Mouse (Mus musculus) embryonic fibroblast, embryonic 13.5 days (primary cell): Measurements from ENCODE around the gene Ugt1a8.

Experiments used
- CTCF ChIP-seq: IDR thresholded peaks from 2 replicates; pipeline ENCODE4 v1.5.1; 2011; ENCODE audit warnings: mild to moderate bottlenecking, control low read depth, low read length, moderate library complexity, borderline replicate concordance; ENCODE audit not compliant: insufficient read depth
- POLR2A ChIP-seq: IDR thresholded peaks from 2 replicates; pipeline ENCODE4 v1.6.1; 2011; ENCODE audit warnings: low read depth, mild to moderate bottlenecking, control low read depth, low read length, moderate library complexity

DNA sequence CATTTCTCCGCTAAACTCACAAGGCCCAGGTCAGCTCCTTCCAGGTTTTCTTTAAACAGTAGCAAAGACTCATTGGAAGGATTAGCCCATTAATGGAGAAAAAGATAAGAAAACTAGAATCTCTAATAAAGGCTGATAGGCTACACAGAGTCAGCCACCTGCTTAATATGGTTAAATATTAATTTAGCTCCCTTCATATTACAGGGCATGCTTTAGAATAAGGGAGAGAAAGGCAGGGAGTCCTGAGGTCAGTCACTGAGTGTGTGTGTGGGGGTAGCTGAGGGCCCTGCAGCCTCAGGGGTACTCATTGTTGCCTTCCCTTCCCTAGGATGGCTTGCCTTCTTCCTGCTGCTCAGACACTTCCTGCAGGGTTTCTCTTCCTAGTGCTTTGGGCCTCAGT, 50.5 kb downstream of the Ugt1a8 start:
- TF ChIP-seq POLR2A (no peak), CTCF (no peak)
